Mouse (Mus musculus): Measurements from ENCODE around the gene Foxj2. TPM values are rescaled to one million over a fixed set of nuclear protein-coding genes. Genes with fewer than 3 reads are reported as not detected.

The Foxj2 gene
- polyA plus RNA-seq, 1 experiment from 2014 or later = 2.0 TPM

- H3K36me3 ChIP-seq = no peaks in the 10 kb centered on the region
- H3K4me3 ChIP-seq = no peak overlapping the region
- peaks cover 23% of the 10 kb centered on the region for H3K9me3 ChIP-seq (replicated peaks)
- H3K27me3 ChIP-seq (ENCODE audit: low read depth, poor library complexity, severe bottlenecking) = no peaks in the 10 kb centered on the region
- no peak for DNase-seq (ENCODE audit: low spot score)
- WGBS = 77% methylated on average over 6 of the region's 6 CpGs
- H3K4me1 ChIP-seq = no peaks in the 10 kb centered on the region
- no peak overlapping the region for H3K27ac ChIP-seq (replicated peaks)
These were observed 42.7 kb downstream of the Foxj2 start for GRCm38 (mm10) chr6:122862434-122862833.

GRCm38 (mm10) chr6:122862871-122863270, 43.2 kb downstream of the Foxj2 start:
- WGBS = 94% methylated on average over 1 of the region's 1 CpGs
- Histone ChIP-seq H3K4me1 (no peaks in the 10 kb centered on the region), H3K9me3 (replicated peaks) (peaks cover 23% of the 10 kb centered on the region), H3K27ac (replicated peaks) (no peak overlapping the region), H3K36me3 (no peaks in the 10 kb centered on the region), H3K4me3 (no peak overlapping the region), H3K27me3 (ENCODE audit: low read depth, poor library complexity, severe bottlenecking) (no peaks in the 10 kb centered on the region)
- DNase-seq (ENCODE audit: low spot score) = no peak

GRCm38 (mm10) chr6:122867914-122868313, 48.2 kb downstream of the Foxj2 start:
- Histone ChIP-seq H3K4me1 (no peaks in the 10 kb centered on the region), H3K36me3 (no peaks in the 10 kb centered on the region), H3K27me3 (ENCODE audit: low read depth, poor library complexity, severe bottlenecking) (peaks cover 9% of the 10 kb centered on the region; the same call in 1 of the 2 replicates), H3K4me3 (no peak overlapping the region), H3K9me3 (replicated peaks) (no peaks in the 10 kb centered on the region), H3K27ac (replicated peaks) (no peak overlapping the region)
- 67% methylated on average over 4 of the region's 4 CpGs for WGBS
- DNase-seq (ENCODE audit: low spot score) = no peak

GRCm38 (mm10) chr6:122869846-122870245, 50.1 kb downstream of the Foxj2 start:
- Histone ChIP-seq H3K27me3 (ENCODE audit: low read depth, poor library complexity, severe bottlenecking) (peaks cover 9% of the 10 kb centered on the region; the same call in 1 of the 2 replicates), H3K36me3 (no peaks in the 10 kb centered on the region), H3K9me3 (replicated peaks) (no peaks in the 10 kb centered on the region), H3K4me1 (no peaks in the 10 kb centered on the region), H3K27ac (replicated peaks) (no peak overlapping the region), H3K4me3 (no peak overlapping the region)
- 84% methylated on average over 11 of the region's 11 CpGs for WGBS
- DNase-seq (ENCODE audit: low spot score) = no peak

- H3K9me3 ChIP-seq (replicated peaks) = no peaks in the 10 kb centered on the region
- no peak overlapping the region for H3K4me3 ChIP-seq
- peaks cover 20% of the 10 kb centered on the region for H3K36me3 ChIP-seq
- 89% methylated on average over 5 of the region's 5 CpGs for WGBS
- H3K27ac ChIP-seq (replicated peaks) = no peak overlapping the region
- peaks cover 11% of the 10 kb centered on the region for H3K4me1 ChIP-seq
- H3K27me3 ChIP-seq (ENCODE audit: low read depth, poor library complexity, severe bottlenecking) = peaks cover 9% of the 10 kb centered on the region; the same call in 1 of the 2 replicates
- no peak for DNase-seq (ENCODE audit: low spot score)
These were observed 53.1 kb downstream of the Foxj2 start for GRCm38 (mm10) chr6:122872800-122873199.

- Histone ChIP-seq H3K27me3 (ENCODE audit: low read depth, poor library complexity, severe bottlenecking) (peaks cover 9% of the 10 kb centered on the region; the same call in 1 of the 2 replicates), H3K4me3 (peak within 1 kb of the TSS; percentile 87), H3K36me3 (peaks cover 33% of the 10 kb centered on the region), H3K27ac (replicated peaks) (peak within 1 kb of the TSS; percentile 96), H3K4me1 (peaks cover 11% of the 10 kb centered on the region), H3K9me3 (replicated peaks) (no peaks in the 10 kb centered on the region)
- WGBS = 7% methylated on average over 43 of the region's 43 CpGs
- DNase-seq (ENCODE audit: low spot score) = peak; percentile 97
These were observed 54.4 kb downstream of the Foxj2 start, which contains the start of gene Necap1 for GRCm38 (mm10) chr6:122873871-122874719. Gene Necap1, plus strand, starts transcription at chr6:122874474.

GRCm38 (mm10) chr6:122874720-122875389, 55.1 kb downstream of the Foxj2 start:
- Histone ChIP-seq H3K4me1 (peaks cover 11% of the 10 kb centered on the region), H3K4me3 (peak overlapping the region; percentile 87), H3K27me3 (ENCODE audit: low read depth, poor library complexity, severe bottlenecking) (peaks cover 9% of the 10 kb centered on the region; the same call in 1 of the 2 replicates), H3K36me3 (peaks cover 40% of the 10 kb centered on the region), H3K27ac (replicated peaks) (peak overlapping the region; percentile 96), H3K9me3 (replicated peaks) (no peaks in the 10 kb centered on the region)
- WGBS = 1% methylated on average over 31 of the region's 31 CpGs
- DNase-seq (ENCODE audit: low spot score) = no peak

- 94% methylated on average over 7 of the region's 7 CpGs for WGBS
- no peaks in the 10 kb centered on the region for H3K27me3 ChIP-seq (ENCODE audit: low read depth, poor library complexity, severe bottlenecking)
These were observed 59.5 kb downstream of the Foxj2 start for GRCm38 (mm10) chr6:122879141-122879735.

GRCm38 (mm10) chr6:122879781-122880505, 60.2 kb downstream of the Foxj2 start:
- no peaks in the 10 kb centered on the region for H3K27me3 ChIP-seq (ENCODE audit: low read depth, poor library complexity, severe bottlenecking)
- no peak overlapping the region for H3K27ac ChIP-seq (replicated peaks)
- H3K4me1 ChIP-seq = peaks cover 11% of the 10 kb centered on the region
- 92% methylated on average over 7 of the region's 7 CpGs for WGBS
- no peak overlapping the region for H3K4me3 ChIP-seq
- H3K36me3 ChIP-seq = peaks cover 91% of the 10 kb centered on the region
- H3K9me3 ChIP-seq (replicated peaks) = no peaks in the 10 kb centered on the region
- no peak for DNase-seq (ENCODE audit: low spot score)

More at GRCm38 (mm10) chr6:122879141-122879735, 59.5 kb downstream of the Foxj2 start:
- Histone ChIP-seq H3K4me1 (peaks cover 11% of the 10 kb centered on the region), H3K9me3 (replicated peaks) (no peaks in the 10 kb centered on the region), H3K27ac (replicated peaks) (no peak overlapping the region), H3K4me3 (no peak overlapping the region), H3K36me3 (peaks cover 84% of the 10 kb centered on the region)
- no peak for DNase-seq (ENCODE audit: low spot score)

- WGBS = 94% methylated on average over 12 of the region's 12 CpGs
- Histone ChIP-seq H3K27me3 (ENCODE audit: low read depth, poor library complexity, severe bottlenecking) (no peaks in the 10 kb centered on the region), H3K36me3 (peaks cover 100% of the 10 kb centered on the region)
These were observed 61.6 kb downstream of the Foxj2 start for GRCm38 (mm10) chr6:122881287-122881686.

GRCm38 (mm10) chr6:122883603-122884002, 63.9 kb downstream of the Foxj2 start:
- Histone ChIP-seq H3K9me3 (replicated peaks) (no peaks in the 10 kb centered on the region), H3K4me1 (no peaks in the 10 kb centered on the region), H3K27ac (replicated peaks) (no peak overlapping the region), H3K36me3 (peaks cover 100% of the 10 kb centered on the region), H3K4me3 (no peak overlapping the region), H3K27me3 (ENCODE audit: low read depth, poor library complexity, severe bottlenecking) (no peaks in the 10 kb centered on the region)
- no peak for DNase-seq (ENCODE audit: low spot score)
- 95% methylated on average over 9 of the region's 9 CpGs for WGBS

More at GRCm38 (mm10) chr6:122881287-122881686, 61.6 kb downstream of the Foxj2 start:
- DNase-seq (ENCODE audit: low spot score) = no peak
- H3K27ac ChIP-seq (replicated peaks) = no peak overlapping the region
- no peak overlapping the region for H3K4me3 ChIP-seq
- H3K9me3 ChIP-seq (replicated peaks) = no peaks in the 10 kb centered on the region
- no peaks in the 10 kb centered on the region for H3K4me1 ChIP-seq

GRCm38 (mm10) chr6:122889599-122889998, 69.9 kb downstream of the Foxj2 start:
- Histone ChIP-seq H3K36me3 (peaks cover 64% of the 10 kb centered on the region), H3K4me1 (no peaks in the 10 kb centered on the region), H3K9me3 (replicated peaks) (no peaks in the 10 kb centered on the region), H3K4me3 (no peak overlapping the region), H3K27me3 (ENCODE audit: low read depth, poor library complexity, severe bottlenecking) (no peaks in the 10 kb centered on the region), H3K27ac (replicated peaks) (no peak overlapping the region)
- WGBS = 91% methylated on average over 2 of the region's 2 CpGs
- no peak for DNase-seq (ENCODE audit: low spot score)

All from midbrain, embryonic 10.5 days (tissue).